Mouse (Mus musculus) embryonic fibroblast, embryonic 13.5 days (primary cell): ENCODE measurements around the gene Camta1.

Source experiments
- CTCF ChIP-seq: IDR thresholded peaks from 2 replicates; pipeline ENCODE4 v1.5.1; 2011; ENCODE audit warnings: mild to moderate bottlenecking, control low read depth, low read length, moderate library complexity, borderline replicate concordance; ENCODE audit not compliant: insufficient read depth
- POLR2A ChIP-seq: IDR thresholded peaks from 2 replicates; pipeline ENCODE4 v1.6.1; 2011; ENCODE audit warnings: low read depth, mild to moderate bottlenecking, control low read depth, low read length, moderate library complexity

- TF ChIP-seq CTCF (no peak), POLR2A (no peak)
Measured at GRCm38 (mm10) chr4:150950972-150951371, 910.7 kb downstream of the Camta1 start.
